Mouse (Mus musculus) brain, embryonic 14.5 days (tissue): ENCODE measurements at regions not wholly inside any gene's neighbourhood (a gene's known extent, or its start where the extent isn't known, plus 50 kb on each side); places are given as distances from the start of the nearest gene placed in this dataset.

Source experiments
- DNase-seq: peaks from one replicate; pipeline ENCODE4 v3.0.0-alpha.2; 2011; ENCODE audit warnings: low read depth
- CTCF ChIP-seq: fragments of 200-500 bp; IDR thresholded peaks from 2 replicates; pipeline ENCODE4 v1.5.1; 2012; ENCODE audit warnings: inconsistent platforms, mild to moderate bottlenecking, moderate library complexity, borderline replicate concordance; ENCODE audit not compliant: insufficient read depth, insufficient read length; ENCODE audit errors: extremely low read depth
- POLR2A ChIP-seq: fragments of 200-500 bp; IDR thresholded peaks from 2 replicates; pipeline ENCODE4 v1.6.1; 2012; ENCODE audit warnings: mild to moderate bottlenecking, inconsistent platforms, borderline replicate concordance; ENCODE audit not compliant: poor library complexity, insufficient read depth, insufficient read length, severe bottlenecking; ENCODE audit errors: extremely low read depth

- no peak for DNase-seq
- TF ChIP-seq CTCF (no peak), POLR2A (no peak)
These were observed 224.3 kb upstream of the Spaca1 start for GRCm38 (mm10) chr4:34274316-34274715.

GRCm38 (mm10) chr4:34275372-34275771 lies 225.4 kb upstream of the Spaca1 start:
- DNase-seq = no peak
- TF ChIP-seq POLR2A = no peak
- no peak for TF ChIP-seq CTCF

- no peak for DNase-seq
- TF ChIP-seq CTCF = no peak
- TF ChIP-seq POLR2A = no peak
These were observed 248.1 kb upstream of the Akirin2 start for GRCm38 (mm10) chr4:34302504-34303108.

GRCm38 (mm10) chr4:34308921-34309563 lies 241.7 kb upstream of the Akirin2 start:
- TF ChIP-seq CTCF (no peak), POLR2A (no peak)
- peak; percentile 65 for DNase-seq

- TF ChIP-seq CTCF = no peak
- TF ChIP-seq POLR2A = no peak
- DNase-seq = no peak
These were observed 240.6 kb upstream of the Akirin2 start for GRCm38 (mm10) chr4:34310061-34310642.

GRCm38 (mm10) chr4:34315848-34316247 lies 234.9 kb upstream of the Akirin2 start:
- no peak for DNase-seq
- TF ChIP-seq POLR2A = no peak
- no peak for TF ChIP-seq CTCF

GRCm38 (mm10) chr4:34322841-34323240 lies 227.9 kb upstream of the Akirin2 start:
- TF ChIP-seq POLR2A (no peak), CTCF (no peak)
- no peak for DNase-seq

- DNase-seq = peak; percentile 32
- TF ChIP-seq POLR2A = no peak
- TF ChIP-seq CTCF = no peak
These were observed 222.5 kb upstream of the Akirin2 start for GRCm38 (mm10) chr4:34328151-34328785.

- TF ChIP-seq CTCF (no peak), POLR2A (no peak)
- DNase-seq = peak; percentile 88
These were observed 213.6 kb upstream of the Akirin2 start for GRCm38 (mm10) chr4:34336971-34337797.

GRCm38 (mm10) chr4:34337852-34338251 lies 212.9 kb upstream of the Akirin2 start:
- TF ChIP-seq CTCF (no peak), POLR2A (no peak)
- peak; percentile 46 for DNase-seq

GRCm38 (mm10) chr4:34340057-34340456 lies 210.7 kb upstream of the Akirin2 start:
- no peak for TF ChIP-seq CTCF
- TF ChIP-seq POLR2A = no peak
- no peak for DNase-seq

- no peak for TF ChIP-seq POLR2A
- TF ChIP-seq CTCF = no peak
- peak; percentile 73 for DNase-seq
These were observed 179.3 kb upstream of the Akirin2 start for GRCm38 (mm10) chr4:34371281-34372032.
